Comparison of ENCODE assay signal across 8 mouse cellular contexts in the genomic region with DNA sequence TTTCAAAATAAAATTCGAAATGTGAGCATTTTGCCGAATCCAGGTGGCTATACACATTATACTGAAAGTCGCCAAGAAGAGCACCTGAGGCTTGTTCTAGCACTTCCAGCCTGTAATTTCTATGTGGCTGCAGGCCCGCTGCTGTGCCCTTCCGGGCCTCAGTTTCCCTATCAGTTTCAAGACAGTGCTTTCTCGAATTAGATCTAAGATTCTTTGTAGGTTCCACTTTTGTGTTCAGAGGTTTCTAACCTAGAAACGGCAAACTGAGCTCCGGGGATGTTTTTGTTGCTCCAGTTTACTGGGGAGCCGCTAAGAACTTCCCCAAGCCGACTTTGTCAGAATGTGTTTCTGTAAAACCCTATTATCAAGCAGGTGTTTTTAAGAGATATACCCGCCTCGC. TPM values are rescaled to one million over a fixed set of nuclear protein-coding genes. Genes with fewer than 3 reads are reported as not detected.
DNase-seq lines count a peak whose midpoint lies in the region; ATAC-seq lines count a peak whose summit lies in the region.

No protein-coding gene starts in this region.

- WGBS in limb, embryonic 13.5 days: 57% methylated on average over 12 of the region's 12 CpGs
- 58% methylated on average over 12 of the region's 12 CpGs for WGBS in neural tube, embryonic 15.5 days

- peak overlapping the region; percentile 74 for H3K4me3 ChIP-seq in limb, embryonic 13.5 days
- peak overlapping the region; percentile 86 for H3K4me3 ChIP-seq in neural tube, embryonic 15.5 days (replicated peaks)

- H3K27ac ChIP-seq in limb, embryonic 13.5 days: no peak overlapping the region
- H3K27ac ChIP-seq in neural tube, embryonic 15.5 days (replicated peaks): no peak overlapping the region

- DNase-seq in adrenal gland, adult 2 months: peak; percentile 19
- DNase-seq in adrenal gland, postnatal 10 days: no peak
- DNase-seq in thymus, postnatal 14 days: peak; percentile 22
- no peak for DNase-seq in thymus, postnatal 0 days (ENCODE audit: low spot score)
- DNase-seq in urinary bladder, postnatal 25 days (ENCODE audit: low spot score): no peak
- no peak for DNase-seq in T-cell, adult 2 months (ENCODE audit: low spot score)

- peaks cover 24% of the 10 kb centered on the region for H3K4me1 ChIP-seq in limb, embryonic 13.5 days
- H3K4me1 ChIP-seq in neural tube, embryonic 15.5 days: peaks cover 22% of the 10 kb centered on the region

- no peaks in the 10 kb centered on the region for H3K27me3 ChIP-seq in limb, embryonic 13.5 days
- no peaks in the 10 kb centered on the region for H3K27me3 ChIP-seq in neural tube, embryonic 15.5 days (replicated peaks)

- ATAC-seq in limb, embryonic 13.5 days (ENCODE audit: low FRiP score, low read depth): no peak
- ATAC-seq in neural tube, embryonic 15.5 days (ENCODE audit: low FRiP score): no peak

- peaks cover 6% of the 10 kb centered on the region; the same call in 1 of the 2 replicates for H3K36me3 ChIP-seq in limb, embryonic 13.5 days
- no peaks in the 10 kb centered on the region for H3K36me3 ChIP-seq in neural tube, embryonic 15.5 days

- peak overlapping the region; percentile 79 for H3K4me2 ChIP-seq in limb, embryonic 13.5 days (replicated peaks)
- H3K4me2 ChIP-seq in neural tube, embryonic 15.5 days: peak overlapping the region; percentile 81

- no peaks in the 10 kb centered on the region for H3K9me3 ChIP-seq in limb, embryonic 13.5 days
- H3K9me3 ChIP-seq in neural tube, embryonic 15.5 days (replicated peaks): no peaks in the 10 kb centered on the region

- H3K9ac ChIP-seq in limb, embryonic 13.5 days: peak overlapping the region; percentile 91
- H3K9ac ChIP-seq in neural tube, embryonic 15.5 days (replicated peaks): peak overlapping the region; percentile 85

RNA-seq across cellular contexts. Expression of gene Cwc27, which starts 0.8 kb away (rescaled TPM):
- 10 to 100 TPM; 14.2 to 14.3 TPM for total RNA-seq in adrenal gland, adult 2 months (2021)
- polyA plus RNA-seq in adrenal gland, adult 2 months (2012; rRNA removed): 0.52 and 1.2 TPM in 2 replicates
- total RNA-seq in adrenal gland, postnatal 10 days (2021): 10 to 100 TPM; 14.8 to 15.3 TPM
- 21.2 and 24.3 TPM in 2 replicates for polyA plus RNA-seq in thymus, postnatal 0 days (2015; fragmentation: Nextera tagmentation; extraction: Ambion mirVana)
- 31.7 and 35.1 TPM in 2 replicates for polyA plus RNA-seq in limb, embryonic 13.5 days (2015; fragmentation: Nextera tagmentation; extraction: Ambion mirVana)
- 23.4 and 24.1 TPM in 2 replicates for polyA plus RNA-seq in neural tube, embryonic 15.5 days (2015; fragmentation: Nextera tagmentation; extraction: Ambion mirVana)

RNA-seq across cellular contexts. Expression of gene Srek1ip1, which starts 25.4 kb away (rescaled TPM):
- 10 to 100 TPM; 16.4 to 21.9 TPM for total RNA-seq in adrenal gland, adult 2 months (2021)
- 3.2 TPM in 2 replicates for polyA plus RNA-seq in adrenal gland, adult 2 months (2012; rRNA removed)
- 10 to 100 TPM; 22.8 to 24.1 TPM for total RNA-seq in adrenal gland, postnatal 10 days (2021)
- 24.6 and 24.9 TPM in 2 replicates for polyA plus RNA-seq in thymus, postnatal 0 days (2015; fragmentation: Nextera tagmentation; extraction: Ambion mirVana)
- polyA plus RNA-seq in limb, embryonic 13.5 days (2015; fragmentation: Nextera tagmentation; extraction: Ambion mirVana): 27.8 and 29.1 TPM in 2 replicates
- 12.9 and 16.4 TPM in 2 replicates for polyA plus RNA-seq in neural tube, embryonic 15.5 days (2015; fragmentation: Nextera tagmentation; extraction: Ambion mirVana)

RNA-seq across cellular contexts. Expression of gene Shisal2b, which starts 46.0 kb away (rescaled TPM):
- total RNA-seq in adrenal gland, adult 2 months (2021): not detected
- 0.12 TPM in 1 of 2 replicates, not detected in the other for polyA plus RNA-seq in adrenal gland, adult 2 months (2012; rRNA removed)
- not detected for total RNA-seq in adrenal gland, postnatal 10 days (2021)
- 0.44 and 0.56 TPM in 2 replicates for polyA plus RNA-seq in thymus, postnatal 0 days (2015; fragmentation: Nextera tagmentation; extraction: Ambion mirVana)
- 0.41 and 0.69 TPM in 2 replicates for polyA plus RNA-seq in limb, embryonic 13.5 days (2015; fragmentation: Nextera tagmentation; extraction: Ambion mirVana)
- polyA plus RNA-seq in neural tube, embryonic 15.5 days (2015; fragmentation: Nextera tagmentation; extraction: Ambion mirVana): 1.8 and 3.4 TPM in 2 replicates

Comparison
In these comparisons a context has a peak if more than half of its experiments do, and no peak if none do; other contexts are left out.
1. DNase-seq: peak in adrenal gland, adult 2 months (single experiment) and thymus, postnatal 14 days (single experiment); none in adrenal gland, postnatal 10 days (single experiment), thymus, postnatal 0 days (single experiment), urinary bladder, postnatal 25 days (single experiment) and T-cell, adult 2 months (single experiment).
2. RNA of gene Cwc27, which starts 0.8 kb away (polyA plus RNA-seq): 31.7 to 35.1 TPM in limb, embryonic 13.5 days, 21.2 to 24.3 TPM in thymus, postnatal 0 days and 23.4 to 24.1 TPM in neural tube, embryonic 15.5 days; 0.52 to 1.2 TPM in adrenal gland, adult 2 months; every median in the first group is over 10 times any median in the second.